Mouse (Mus musculus): ENCODE measurements around the gene Spata5. TPM values are rescaled to one million over a fixed set of nuclear protein-coding genes. Genes with fewer than 3 reads are reported as not detected.

The Spata5 gene
- polyA plus RNA-seq, 1 experiment from 2014 or later, result 26.8 TPM

DNA sequence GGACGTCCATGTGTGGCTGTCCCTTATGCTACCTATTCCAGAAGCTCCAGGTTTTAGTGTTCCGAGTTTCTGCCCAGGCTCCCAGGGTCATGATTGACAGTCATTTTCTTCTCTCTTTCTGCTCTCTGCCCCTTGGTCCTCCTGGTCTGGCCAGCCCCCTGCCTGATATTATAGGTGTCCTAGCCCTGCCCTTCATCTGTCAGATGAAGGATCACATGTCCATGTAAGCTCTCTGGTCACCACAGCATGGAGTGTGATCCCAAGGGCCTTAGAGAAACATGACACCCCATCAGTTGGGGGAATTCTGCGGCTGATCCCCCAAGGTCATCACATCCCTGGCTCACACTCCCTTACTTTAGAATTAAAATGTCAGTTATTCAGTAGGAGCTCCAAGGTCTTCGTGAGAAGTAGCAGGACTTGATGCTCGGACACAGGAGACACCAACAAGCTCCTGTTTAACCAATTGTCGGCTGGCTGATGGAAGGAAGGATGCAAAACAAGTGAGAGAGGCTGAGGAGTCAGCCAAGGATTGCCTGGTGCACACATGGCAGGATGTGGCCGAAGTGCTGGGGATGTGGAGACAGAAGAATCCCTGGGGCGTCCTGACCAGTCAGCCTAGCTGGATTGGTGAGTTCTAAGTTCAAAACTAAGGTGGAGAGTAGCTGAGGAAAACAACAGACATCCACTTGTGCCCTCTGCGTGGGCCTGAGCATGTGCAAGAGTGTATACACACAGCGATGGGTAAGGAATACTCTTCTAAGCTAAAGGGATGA, 195.4 kb downstream of the Spata5 start:
- DNase-seq (ENCODE audit: low spot score), result no peak

GRCm38 (mm10) chr3:37616586-37617547, 197.2 kb downstream of the Spata5 start:
- no peak for DNase-seq (ENCODE audit: low spot score)

Other genes starting within 250 kb of the Spata5 start
- 0.22 and 0.26 TPM in 2 replicates for gene Il21, start 187.3 kb upstream of the Spata5 start, polyA plus RNA-seq (2015; fragmentation: Nextera tagmentation; extraction: Ambion mirVana)
- gene Bbs12, start 107.3 kb upstream of the Spata5 start, polyA plus RNA-seq (2015; fragmentation: Nextera tagmentation; extraction: Ambion mirVana), result 4.6 and 5.0 TPM in 2 replicates
- 1.8 and 2.6 TPM in 2 replicates for gene Cetn4, start 107.2 kb upstream of the Spata5 start, polyA plus RNA-seq (2015; fragmentation: Nextera tagmentation; extraction: Ambion mirVana)
- 0.22 and 1.1 TPM in 2 replicates for gene Fgf2, start 71.5 kb upstream of the Spata5 start, polyA plus RNA-seq (2015; fragmentation: Nextera tagmentation; extraction: Ambion mirVana)
- gene Nudt6, start 315 bp downstream of the Spata5 start, polyA plus RNA-seq (2015; fragmentation: Nextera tagmentation; extraction: Ambion mirVana), result 14.4 and 15.4 TPM in 2 replicates
- 3.2 and 4.5 TPM in 2 replicates for gene Spry1, start 220.1 kb downstream of the Spata5 start, polyA plus RNA-seq (2015; fragmentation: Nextera tagmentation; extraction: Ambion mirVana)

Data from thymus, postnatal 0 days (tissue).